Mouse (Mus musculus) brain, embryonic 14.5 days (tissue): ENCODE data around the gene Agxt2. TPM values are rescaled to one million over a fixed set of nuclear protein-coding genes. Genes with fewer than 3 reads are reported as not detected.

Experiments
- DNase-seq: peaks from one replicate; pipeline ENCODE4 v3.0.0-alpha.2; 2011; ENCODE audit warnings: low read depth
- CTCF ChIP-seq: fragments of 200-500 bp; IDR thresholded peaks from 2 replicates; pipeline ENCODE4 v1.5.1; 2012; ENCODE audit warnings: inconsistent platforms, mild to moderate bottlenecking, moderate library complexity, borderline replicate concordance; ENCODE audit not compliant: insufficient read depth, insufficient read length; ENCODE audit errors: extremely low read depth
- POLR2A ChIP-seq: fragments of 200-500 bp; IDR thresholded peaks from 2 replicates; pipeline ENCODE4 v1.6.1; 2012; ENCODE audit warnings: mild to moderate bottlenecking, inconsistent platforms, borderline replicate concordance; ENCODE audit not compliant: poor library complexity, insufficient read depth, insufficient read length, severe bottlenecking; ENCODE audit errors: extremely low read depth
- polyA plus RNA-seq: library from polyadenylated mRNA; depleted of rRNA; stranded (reverse); fragments of >200 nt; gene quantifications from 2 replicates; pipeline ENCODE4 v1.2.3, GENCODE M21; 2012

Gene Agxt2
- polyA plus RNA-seq, 1 experiment = not detected

DNA sequence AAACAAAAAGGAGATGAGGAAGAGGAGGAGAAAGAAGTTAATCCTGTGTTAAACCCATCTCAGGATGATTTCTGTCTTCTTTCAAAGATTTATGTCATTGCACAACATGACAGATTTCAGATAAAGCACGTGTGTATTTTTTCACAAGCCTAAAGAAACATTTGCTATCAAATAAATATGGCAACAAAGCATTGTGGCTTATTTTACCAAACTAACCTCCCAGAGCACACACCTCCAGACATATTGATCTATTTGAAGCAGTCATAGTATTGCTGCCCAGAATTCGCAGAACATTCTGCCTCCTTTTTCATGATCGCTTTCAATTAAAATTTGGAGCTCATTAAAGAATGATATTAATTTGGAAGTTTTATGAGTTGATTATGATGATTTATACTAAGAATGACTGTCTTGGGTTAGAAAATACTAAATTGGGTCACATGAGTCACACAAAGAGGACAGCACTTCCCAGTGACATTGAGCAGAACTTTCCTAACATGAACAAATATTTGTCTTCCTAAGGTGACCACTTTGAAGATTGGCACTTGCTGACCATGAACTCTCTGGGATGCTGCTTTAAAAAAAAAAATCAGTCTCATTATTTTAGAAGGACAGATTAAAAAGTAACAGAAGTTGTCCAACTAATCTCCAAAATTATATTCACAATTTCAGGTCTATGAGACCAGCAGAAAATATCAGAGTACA is 21.6 kb downstream of the Agxt2 start:
- no peak for DNase-seq
- TF ChIP-seq CTCF (no peak), POLR2A (no peak)

DNA sequence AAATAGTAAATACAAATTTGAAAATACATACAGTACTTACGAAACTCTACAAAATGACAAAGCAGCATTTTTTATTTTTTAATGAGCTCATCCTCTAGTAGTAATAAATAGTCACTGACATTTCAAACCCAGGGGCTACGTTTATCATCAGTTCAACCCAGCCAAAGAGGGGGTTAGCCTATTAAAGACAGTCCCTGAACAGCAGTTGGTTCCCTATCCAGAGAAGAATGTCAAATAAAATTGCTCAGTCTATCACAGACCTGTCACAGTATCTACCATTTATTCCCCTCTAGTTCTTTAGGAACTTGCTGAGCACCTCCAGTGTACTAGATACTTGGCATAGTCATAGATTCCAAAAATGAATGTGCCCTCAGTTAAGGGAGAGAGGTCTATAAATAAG is 28.9 kb downstream of the Agxt2 start:
- TF ChIP-seq CTCF (no peak), POLR2A (no peak)

GRCm38 (mm10) chr15:10399795-10400194 is 41.5 kb downstream of the Agxt2 start:
- TF ChIP-seq POLR2A (no peak), CTCF (no peak)
- DNase-seq = peak; percentile 7

More for the DNA sequence above, 28.9 kb downstream of the Agxt2 start:
- no peak for DNase-seq

DNA sequence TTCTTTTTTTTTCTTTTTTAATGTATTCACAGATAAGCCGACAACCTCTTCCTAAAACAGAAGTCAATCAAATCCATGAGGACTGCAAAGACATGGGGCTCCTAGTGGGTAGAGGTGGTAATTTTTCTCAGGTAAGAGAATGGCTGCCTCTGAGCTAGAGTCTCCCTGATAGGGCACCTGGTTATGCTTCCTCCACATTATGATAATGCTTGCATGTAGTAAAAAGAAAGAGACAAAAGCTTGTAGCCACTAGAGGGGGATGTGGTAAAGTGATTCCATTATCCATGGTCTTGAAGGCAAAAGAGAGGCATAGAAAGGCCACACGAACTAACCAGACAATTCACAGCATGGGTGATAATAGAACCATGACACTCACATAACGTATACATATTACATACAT is 42.1 kb downstream of the Agxt2 start:
- TF ChIP-seq CTCF (peak; percentile 4; the same call in 1 of the 2 replicates), POLR2A (no peak)
- peak; percentile 63 for DNase-seq

DNA sequence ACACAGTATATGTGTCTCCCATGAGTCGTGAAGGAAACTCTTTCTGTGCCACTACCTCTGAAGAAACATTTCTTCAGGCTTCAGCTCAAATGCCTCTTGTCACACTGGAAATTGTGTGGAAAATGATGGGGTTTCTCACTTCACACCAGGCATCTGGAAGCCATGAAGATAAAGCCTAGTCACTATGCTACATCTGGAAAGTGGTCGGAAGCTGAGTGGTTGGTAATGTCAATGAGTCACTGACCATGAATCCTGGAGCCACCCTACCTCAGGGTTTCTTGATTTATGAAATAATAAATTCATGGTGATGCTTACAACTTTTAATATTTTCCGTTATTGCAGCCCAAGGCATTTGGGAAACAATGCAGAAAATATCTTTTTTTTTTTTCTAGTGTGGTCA is 51.5 kb downstream of the Agxt2 start:
- TF ChIP-seq CTCF (no peak), POLR2A (no peak)
- no peak for DNase-seq

- no peak for TF ChIP-seq CTCF
- TF ChIP-seq POLR2A = no peak
- DNase-seq = no peak
Observed at GRCm38 (mm10) chr15:10410881-10411280, 52.5 kb downstream of the Agxt2 start.

- TF ChIP-seq POLR2A = no peak
- no peak for TF ChIP-seq CTCF
- no peak for DNase-seq
Observed at GRCm38 (mm10) chr15:10413656-10414055, 55.3 kb downstream of the Agxt2 start.

- peak; percentile 92 for DNase-seq
- no peak for TF ChIP-seq POLR2A
- TF ChIP-seq CTCF = no peak
Observed at GRCm38 (mm10) chr15:10421138-10421784, 62.9 kb downstream of the Agxt2 start.

DNA sequence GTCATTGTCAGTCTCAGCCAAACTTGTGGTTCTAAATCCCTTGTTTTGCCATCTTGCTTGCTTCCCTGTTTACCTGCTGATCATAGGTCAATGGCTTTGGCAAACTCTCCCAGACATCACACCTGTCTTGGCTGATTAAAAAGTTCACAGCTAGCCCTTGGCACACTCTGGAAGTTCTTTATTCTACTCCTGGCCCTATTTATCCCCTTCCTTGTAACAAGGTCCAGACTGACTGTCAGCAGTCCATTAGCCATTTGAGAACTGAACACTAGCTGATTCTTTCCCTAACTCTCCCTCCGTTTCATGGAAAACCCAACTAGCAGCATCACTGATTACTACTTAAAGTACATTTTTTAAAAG is 63.4 kb downstream of the Agxt2 start:
- no peak for TF ChIP-seq POLR2A
- TF ChIP-seq CTCF = no peak

DNA sequence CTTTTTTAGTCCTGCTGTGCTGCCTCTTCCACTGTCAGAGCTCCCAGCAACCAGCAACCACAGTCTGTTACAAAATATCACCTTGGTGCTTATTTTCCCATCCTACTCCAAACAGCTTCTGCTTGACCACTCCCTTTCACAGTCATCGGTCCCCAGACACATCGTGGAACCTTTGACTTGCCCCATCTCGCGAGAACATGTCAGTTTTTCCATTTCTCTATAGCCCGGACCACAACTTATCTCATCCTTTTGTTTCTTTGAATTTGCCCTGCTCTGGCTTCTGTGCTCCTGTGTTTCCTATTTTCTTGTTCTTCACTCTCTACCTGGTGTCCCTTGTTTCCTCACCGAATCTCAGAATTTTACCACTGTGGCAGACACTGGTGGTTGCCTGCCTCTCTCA is 67.8 kb downstream of the Agxt2 start:
- DNase-seq = no peak

More for the DNA sequence above, 63.4 kb downstream of the Agxt2 start:
- DNase-seq = no peak

GRCm38 (mm10) chr15:10426545-10427266 is 68.4 kb downstream of the Agxt2 start:
- TF ChIP-seq POLR2A = no peak
- no peak for TF ChIP-seq CTCF
- no peak for DNase-seq

More for the DNA sequence above, 67.8 kb downstream of the Agxt2 start:
- TF ChIP-seq CTCF (no peak), POLR2A (no peak)
